Mouse (Mus musculus) ES-E14 (cell line): ENCODE data around the gene Lgmn.

Experiments
- CHD2 ChIP-seq: IDR thresholded peaks from 2 replicates; pipeline ENCODE4 v1.6.1; 2014; ENCODE audit warnings: mild to moderate bottlenecking, low read depth, low read length, inconsistent platforms
- HCFC1 ChIP-seq: IDR thresholded peaks from 2 replicates; pipeline ENCODE4 v1.6.1; 2012; ENCODE audit warnings: low read length, inconsistent platforms, borderline replicate concordance; ENCODE audit not compliant: insufficient read depth
- MAFK ChIP-seq: IDR thresholded peaks from 2 replicates; pipeline ENCODE4 v1.6.1; 2014; ENCODE audit warnings: mild to moderate bottlenecking, low read depth, low read length, inconsistent platforms; ENCODE audit not compliant: insufficient read depth
- ZC3H11A ChIP-seq: IDR thresholded peaks from 2 replicates; pipeline ENCODE4 v1.6.1; 2012; ENCODE audit warnings: low read depth, mild to moderate bottlenecking, inconsistent platforms, low read length, borderline replicate concordance
- ZNF384 ChIP-seq: IDR thresholded peaks from 2 replicates; pipeline ENCODE4 v1.6.1; 2012; ENCODE audit warnings: low read depth, low read length, inconsistent platforms

DNA sequence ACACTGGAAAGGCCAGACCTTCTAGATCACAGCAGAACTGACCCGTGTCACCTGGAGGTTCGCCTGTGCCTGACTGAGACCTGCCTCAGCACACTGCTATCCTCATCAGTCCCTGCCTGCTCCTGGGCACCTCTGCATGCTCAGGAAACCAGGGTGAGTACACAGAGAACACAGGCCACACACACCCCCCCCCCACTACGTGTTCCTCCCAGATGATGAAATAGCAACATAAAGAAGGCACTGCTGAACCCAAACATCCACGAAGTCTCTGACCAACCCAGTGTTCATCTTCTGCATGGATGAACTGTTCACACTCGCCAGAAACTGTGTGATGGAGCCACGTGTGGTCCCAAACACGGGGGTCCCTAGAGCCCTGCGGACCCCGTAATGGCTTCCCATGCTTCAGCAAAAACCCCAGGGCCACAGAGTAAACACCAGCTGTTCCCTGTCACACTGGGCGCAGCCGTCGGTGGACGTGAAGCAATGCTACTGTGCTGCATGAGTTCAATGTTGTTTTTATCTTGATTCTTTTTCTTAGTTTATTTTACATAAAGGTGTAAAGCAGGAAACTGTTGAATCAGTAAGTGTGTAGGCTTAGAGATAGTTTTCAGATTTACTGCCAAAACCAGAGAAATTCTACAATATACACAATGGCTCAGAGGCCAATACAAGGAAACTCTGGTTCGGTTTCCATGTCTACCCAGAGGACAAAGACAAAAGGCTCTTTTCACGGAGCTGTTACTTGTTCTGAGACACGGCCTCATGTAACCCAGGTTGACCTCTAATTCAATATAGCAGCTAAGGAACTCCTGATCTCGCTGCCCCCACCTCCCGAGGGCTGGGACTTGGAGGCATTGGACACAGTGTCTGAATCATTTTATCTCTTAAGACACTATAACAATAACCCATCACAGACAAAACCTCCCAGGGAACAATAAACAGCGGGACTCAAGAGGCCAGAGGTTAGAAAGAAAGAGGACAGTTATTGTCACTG lies 43.3 kb downstream of the Lgmn start:
- TF ChIP-seq MAFK (no peak), HCFC1 (no peak), ZNF384 (no peak), ZC3H11A (no peak), CHD2 (no peak)
